Mouse (Mus musculus) heart, embryonic 11.5 days (tissue): Measurements from ENCODE around the gene Amdhd1. TPM values are rescaled to one million over a fixed set of nuclear protein-coding genes. Genes with fewer than 3 reads are reported as not detected.
"Not testable (repeated sequence)": the region's sequence is repeated elsewhere in the genome, so short reads cannot be mapped to it uniquely, and the experiment has no call there.

Source experiments
- ATAC-seq: fragments of 200-750 bp; cut with Nextera tagmentation; replicated peaks from 2 replicates; pipeline ENCODE4 v1.8.0; 2017; ENCODE audit warnings: moderate library complexity; ENCODE audit not compliant: insufficient number of reproducible peaks, low FRiP score, low TSS enrichment
- H3K27ac ChIP-seq: fragments of 300-500 bp; sonication (generic); 2 replicates; pipeline ENCODE4 v1.5.1; 2014; ENCODE audit warnings: mild to moderate bottlenecking, low read depth, low read length
- H3K27me3 ChIP-seq: fragments of 300-500 bp; sonication (generic); 2 replicates; pipeline ENCODE4 v1.6.1; 2014; ENCODE audit warnings: mild to moderate bottlenecking, low read length, mixed read lengths; ENCODE audit not compliant: control insufficient read depth, insufficient read depth
- H3K36me3 ChIP-seq: fragments of 300-500 bp; sonication (generic); 2 replicates; pipeline ENCODE4 v1.6.1; 2014; ENCODE audit warnings: mild to moderate bottlenecking, low read length, moderate library complexity, mixed read lengths; ENCODE audit not compliant: control insufficient read depth, insufficient read depth
- H3K4me1 ChIP-seq: fragments of 300-500 bp; sonication (generic); 2 replicates; pipeline ENCODE4 v1.6.1; 2014; ENCODE audit warnings: low read length; ENCODE audit not compliant: control insufficient read depth, insufficient read depth
- H3K4me2 ChIP-seq: fragments of 300-500 bp; sonication (generic); 2 replicates; pipeline ENCODE4 v1.6.1; 2014; ENCODE audit warnings: mild to moderate bottlenecking, moderate library complexity
- H3K4me3 ChIP-seq: fragments of 300-500 bp; sonication (generic); 2 replicates; pipeline ENCODE4 v1.5.1; 2014; ENCODE audit warnings: low read depth, low read length
- H3K9ac ChIP-seq: fragments of 300-500 bp; sonication (generic); 2 replicates; pipeline ENCODE4 v1.6.1; 2014; ENCODE audit warnings: mild to moderate bottlenecking, low read depth, low read length, moderate library complexity
- H3K9me3 ChIP-seq: fragments of 300-500 bp; sonication (generic); replicated peaks from 2 replicates; pipeline ENCODE4 v1.6.1; 2016; ENCODE audit warnings: low read length; ENCODE audit not compliant: control insufficient read depth
- WGBS: fragments of 180-500 bp; shearing (Covaris S2); extraction: QIAGEN DNeasy Blood & Tissue Kit; methylation state at CpG from one replicate; pipeline ENCODE4 v1.1.7; 2014; ENCODE audit not compliant: insufficient replicate concordance; 5-methylcytosine and 5-hydroxymethylcytosine counted together
- polyA plus RNA-seq: library from polyadenylated mRNA; unstranded; fragments of >200 nt; fragmentation: Nextera tagmentation; extraction: Ambion mirVana; gene quantifications from 2 replicates; pipeline ENCODE4 v1.2.1, GENCODE M21; 2014

Amdhd1 gene
- polyA plus RNA-seq, 1 experiment from 2014 or later, result 0.24 TPM

GRCm38 (mm10) chr10:93567841-93568566 lies 28.2 kb upstream of the Amdhd1 start:
- Histone ChIP-seq H3K9ac (no peak overlapping the region), H3K4me3 (no peak overlapping the region), H3K27me3 (no peaks in the 10 kb centered on the region), H3K4me1 (no peaks in the 10 kb centered on the region), H3K27ac (no peak overlapping the region), H3K4me2 (no peak overlapping the region), H3K36me3 (no peaks in the 10 kb centered on the region), H3K9me3 (no peaks in the 10 kb centered on the region)
- no peak for ATAC-seq
- 81% methylated on average over 11 of the region's 11 CpGs for WGBS

- no peaks in the 10 kb centered on the region for H3K9me3 ChIP-seq
- 86% methylated on average over 10 of the region's 10 CpGs for WGBS
- no peak for ATAC-seq
Measured at GRCm38 (mm10) chr10:93567066-93567465, 27.2 kb upstream of the Amdhd1 start.

GRCm38 (mm10) chr10:93564518-93565090 lies 24.8 kb upstream of the Amdhd1 start:
- Histone ChIP-seq H3K9me3 (no peaks in the 10 kb centered on the region), H3K27me3 (no peaks in the 10 kb centered on the region), H3K4me1 (no peaks in the 10 kb centered on the region; the same call in 1 of the 2 replicates), H3K36me3 (no peaks in the 10 kb centered on the region), H3K9ac (no peak overlapping the region), H3K27ac (no peak overlapping the region), H3K4me3 (no peak overlapping the region), H3K4me2 (no peak overlapping the region)
- ATAC-seq, result no peak
- WGBS, result 79% methylated on average over 14 of the region's 14 CpGs

More at GRCm38 (mm10) chr10:93567066-93567465, 27.2 kb upstream of the Amdhd1 start:
- Histone ChIP-seq H3K9ac (no peak overlapping the region), H3K36me3 (no peaks in the 10 kb centered on the region), H3K27me3 (no peaks in the 10 kb centered on the region), H3K4me2 (no peak overlapping the region), H3K4me1 (no peaks in the 10 kb centered on the region), H3K4me3 (no peak overlapping the region), H3K27ac (no peak overlapping the region)

- Histone ChIP-seq H3K9me3 (no peaks in the 10 kb centered on the region), H3K27me3 (no peaks in the 10 kb centered on the region), H3K4me3 (no peak overlapping the region), H3K4me2 (no peak overlapping the region), H3K36me3 (no peaks in the 10 kb centered on the region), H3K4me1 (no peaks in the 10 kb centered on the region; the same call in 1 of the 2 replicates), H3K9ac (no peak overlapping the region), H3K27ac (no peak overlapping the region)
- peak; percentile 69; the same call in 1 of the 2 replicates for ATAC-seq
- 31% methylated on average over 9 of the region's 9 CpGs for WGBS
Measured at GRCm38 (mm10) chr10:93559786-93560185, 20.0 kb upstream of the Amdhd1 start.

GRCm38 (mm10) chr10:93557971-93558370 lies 18.1 kb upstream of the Amdhd1 start:
- H3K9me3 ChIP-seq, H3K36me3 ChIP-seq, ATAC-seq, H3K4me3 ChIP-seq, H3K4me2 ChIP-seq, H3K9ac ChIP-seq, H3K27ac ChIP-seq, H3K27me3 ChIP-seq, H3K4me1 ChIP-seq: not testable (repeated sequence)
- 72% methylated on average over 2 of the region's 2 CpGs for WGBS

GRCm38 (mm10) chr10:93552596-93552995 lies 12.8 kb upstream of the Amdhd1 start:
- H3K27me3 ChIP-seq, result no peaks in the 10 kb centered on the region
- WGBS, result 72% methylated on average over 8 of the region's 8 CpGs

GRCm38 (mm10) chr10:93549821-93550220 lies 10.0 kb upstream of the Amdhd1 start:
- WGBS, result 79% methylated on average over 10 of the region's 10 CpGs
- Histone ChIP-seq H3K4me2 (no peak overlapping the region), H3K27ac (no peak overlapping the region), H3K4me1 (no peaks in the 10 kb centered on the region), H3K36me3 (no peaks in the 10 kb centered on the region), H3K4me3 (no peak overlapping the region), H3K27me3 (no peaks in the 10 kb centered on the region), H3K9me3 (no peaks in the 10 kb centered on the region), H3K9ac (no peak overlapping the region)
- ATAC-seq, result no peak

More at GRCm38 (mm10) chr10:93552596-93552995, 12.8 kb upstream of the Amdhd1 start:
- no peak for ATAC-seq
- no peak overlapping the region for H3K4me2 ChIP-seq
- H3K4me1 ChIP-seq, result no peaks in the 10 kb centered on the region
- no peak overlapping the region for H3K27ac ChIP-seq
- no peaks in the 10 kb centered on the region for H3K36me3 ChIP-seq
- no peak overlapping the region for H3K9ac ChIP-seq
- H3K9me3 ChIP-seq, result no peaks in the 10 kb centered on the region
- no peak overlapping the region for H3K4me3 ChIP-seq

GRCm38 (mm10) chr10:93548991-93549390 lies 9.2 kb upstream of the Amdhd1 start:
- Histone ChIP-seq H3K36me3 (no peaks in the 10 kb centered on the region), H3K27ac (no peak overlapping the region), H3K27me3 (no peaks in the 10 kb centered on the region), H3K4me3 (no peak overlapping the region), H3K4me1 (no peaks in the 10 kb centered on the region), H3K9me3 (no peaks in the 10 kb centered on the region), H3K9ac (no peak overlapping the region), H3K4me2 (no peak overlapping the region)
- 12% methylated on average over 7 of the region's 7 CpGs for WGBS
- no peak for ATAC-seq
